Mouse (Mus musculus) embryonic facial prominence, embryonic 11.5 days (tissue): ENCODE results near the gene Sh3rf1. TPM values are rescaled to one million over a fixed set of nuclear protein-coding genes. Genes with fewer than 3 reads are reported as not detected.

Source experiments
- ATAC-seq: fragments of 200-750 bp; cut with Nextera tagmentation; replicated peaks from 2 replicates; pipeline ENCODE4 v1.8.0; 2017; ENCODE audit warnings: low read depth; ENCODE audit not compliant: insufficient number of reproducible peaks, low FRiP score, low TSS enrichment
- DNase-seq: peaks from one replicate; pipeline ENCODE4 v3.0.0-alpha.2; 2015; ENCODE audit warnings: low spot score
- H3K27ac ChIP-seq: fragments of 300-500 bp; sonication (generic); replicated peaks from 2 replicates; pipeline ENCODE4 v1.5.1; 2014; ENCODE audit warnings: mild to moderate bottlenecking, low read depth, low read length, control low read depth
- H3K27me3 ChIP-seq: fragments of 300-500 bp; sonication (generic); 2 replicates; pipeline ENCODE4 v1.6.1; 2014; ENCODE audit warnings: mild to moderate bottlenecking, low read length, moderate library complexity, mixed read lengths; ENCODE audit not compliant: control insufficient read depth, insufficient read depth
- H3K36me3 ChIP-seq: fragments of 300-500 bp; sonication (generic); replicated peaks from 2 replicates; pipeline ENCODE4 v1.6.1; 2014; ENCODE audit warnings: low read depth, mild to moderate bottlenecking, low read length, moderate library complexity, mixed read lengths; ENCODE audit not compliant: control insufficient read depth, insufficient read depth
- H3K4me1 ChIP-seq: fragments of 300-500 bp; sonication (generic); 2 replicates; pipeline ENCODE4 v1.6.1; 2014; ENCODE audit warnings: low read length, mixed read lengths; ENCODE audit not compliant: control insufficient read depth, insufficient read depth
- H3K4me2 ChIP-seq: fragments of 300-500 bp; sonication (generic); 2 replicates; pipeline ENCODE4 v1.6.1; 2014; ENCODE audit warnings: low read depth, mild to moderate bottlenecking, control low read depth, low read length, moderate library complexity
- H3K4me3 ChIP-seq: fragments of 300-500 bp; sonication (generic); 2 replicates; pipeline ENCODE4 v1.5.1; 2014; ENCODE audit warnings: low read depth, low read length, control low read depth
- H3K9ac ChIP-seq: fragments of 300-500 bp; sonication (generic); replicated peaks from 2 replicates; pipeline ENCODE4 v1.6.1; 2014; ENCODE audit warnings: mild to moderate bottlenecking, control low read depth, low read length
- H3K9me3 ChIP-seq: fragments of 300-500 bp; sonication (generic); replicated peaks from 2 replicates; pipeline ENCODE4 v1.6.1; 2016; ENCODE audit warnings: mild to moderate bottlenecking, low read length, inconsistent platforms, mixed read lengths; ENCODE audit not compliant: control insufficient read depth
- WGBS: fragments of 180-500 bp; shearing (Covaris S2); extraction: QIAGEN DNeasy Blood & Tissue Kit; methylation state at CpG from one replicate; pipeline ENCODE4 v1.1.7; 2014; 5-methylcytosine and 5-hydroxymethylcytosine counted together
- polyA plus RNA-seq: library from polyadenylated mRNA; unstranded; fragments of >200 nt; fragmentation: Nextera tagmentation; extraction: Ambion mirVana; gene quantifications from 2 replicates; pipeline ENCODE4 v1.2.1, GENCODE M21; 2014

The Sh3rf1 gene
- polyA plus RNA-seq, 1 experiment from 2014 or later: 14.7 TPM

DNA sequence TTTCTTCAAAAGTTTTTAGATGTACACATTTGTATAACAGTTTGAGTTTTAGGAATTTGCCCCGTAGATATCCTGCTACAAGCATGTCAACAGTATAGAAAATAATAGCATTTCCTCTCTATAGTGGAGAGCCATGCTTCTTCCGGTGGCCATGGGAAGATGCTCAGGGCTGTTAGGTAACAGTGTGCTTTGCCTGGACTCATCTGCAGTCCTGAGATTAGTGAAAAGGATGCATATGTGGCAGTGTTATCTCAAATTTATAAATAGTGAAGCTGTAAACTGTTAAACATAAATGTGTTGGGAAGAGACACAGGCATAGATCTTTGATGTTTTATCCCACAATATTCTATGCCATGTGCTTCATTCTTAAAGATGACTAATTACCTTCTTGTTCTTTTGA, 120.8 kb downstream of the Sh3rf1 start:
- H3K9ac ChIP-seq: no peak overlapping the region
- H3K9me3 ChIP-seq: no peaks in the 10 kb centered on the region
- WGBS: 82% methylated on average over 2 of the region's 2 CpGs
- no peak overlapping the region for H3K4me3 ChIP-seq
- no peak overlapping the region for H3K27ac ChIP-seq
- ATAC-seq: no peak
- 0 out of 2 replicates have a peak, but pooled peaks cover 2% of the 10 kb centered on the region for H3K4me1 ChIP-seq
- DNase-seq: no peak
- H3K27me3 ChIP-seq: no peaks in the 10 kb centered on the region
- H3K4me2 ChIP-seq: no peak overlapping the region
- H3K36me3 ChIP-seq: no peaks in the 10 kb centered on the region

DNA sequence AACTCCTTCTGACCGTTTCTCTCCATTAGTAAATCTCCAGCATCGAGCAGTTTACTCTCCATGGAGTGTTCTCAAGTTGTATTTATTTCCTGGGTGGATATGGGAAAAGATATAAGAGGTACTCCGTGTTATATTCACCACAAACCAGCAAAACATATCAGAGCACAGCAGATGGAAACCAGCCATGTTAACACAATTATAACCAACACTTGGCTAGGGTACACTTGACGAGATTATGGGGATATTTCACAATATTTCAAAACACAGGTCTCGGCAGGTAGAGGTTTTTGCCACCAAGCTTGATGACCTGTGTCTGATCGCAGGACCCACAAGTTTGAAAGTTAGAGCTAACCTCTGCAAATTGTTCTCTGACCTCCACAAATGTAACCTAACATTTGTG, 123.3 kb downstream of the Sh3rf1 start:
- Histone ChIP-seq H3K4me3 (no peak overlapping the region), H3K4me1 (0 out of 2 replicates have a peak, but pooled peaks cover 2% of the 10 kb centered on the region), H3K9me3 (no peaks in the 10 kb centered on the region), H3K27me3 (no peaks in the 10 kb centered on the region), H3K4me2 (no peak overlapping the region), H3K27ac (no peak overlapping the region), H3K36me3 (no peaks in the 10 kb centered on the region), H3K9ac (no peak overlapping the region)
- no peak for ATAC-seq
- whole genome bisulfite sequencing: 89% methylated on average over 6 of the region's 6 CpGs
- DNase-seq: no peak

DNA sequence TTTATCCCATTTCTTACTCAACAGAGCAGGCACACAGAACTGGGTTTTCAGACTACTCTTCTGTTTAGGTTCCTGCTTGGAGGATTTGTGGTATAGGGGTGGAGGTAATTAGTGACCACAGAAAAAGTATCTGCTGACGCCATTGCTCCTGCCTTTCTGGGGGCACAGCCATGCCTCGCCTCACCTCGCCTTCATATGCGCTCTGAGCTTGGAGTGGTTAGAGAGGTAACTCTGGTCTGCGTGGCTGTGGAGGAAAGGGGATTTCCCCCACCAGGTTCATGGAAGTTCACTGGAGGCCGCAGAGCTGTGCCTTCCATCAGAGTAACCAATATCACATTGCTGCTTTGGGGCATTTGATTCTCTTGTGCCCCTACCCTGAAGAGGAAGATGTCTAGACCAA, 123.9 kb downstream of the Sh3rf1 start:
- H3K4me2 ChIP-seq: no peak overlapping the region
- 83% methylated on average over 6 of the region's 6 CpGs for WGBS
- 0 out of 2 replicates have a peak, but pooled peaks cover 1% of the 10 kb centered on the region for H3K4me1 ChIP-seq
- H3K9ac ChIP-seq: no peak overlapping the region
- no peak for DNase-seq
- H3K27me3 ChIP-seq: no peaks in the 10 kb centered on the region
- no peaks in the 10 kb centered on the region for H3K36me3 ChIP-seq
- no peak for ATAC-seq
- H3K9me3 ChIP-seq: no peaks in the 10 kb centered on the region
- H3K27ac ChIP-seq: no peak overlapping the region
- no peak overlapping the region for H3K4me3 ChIP-seq

DNA sequence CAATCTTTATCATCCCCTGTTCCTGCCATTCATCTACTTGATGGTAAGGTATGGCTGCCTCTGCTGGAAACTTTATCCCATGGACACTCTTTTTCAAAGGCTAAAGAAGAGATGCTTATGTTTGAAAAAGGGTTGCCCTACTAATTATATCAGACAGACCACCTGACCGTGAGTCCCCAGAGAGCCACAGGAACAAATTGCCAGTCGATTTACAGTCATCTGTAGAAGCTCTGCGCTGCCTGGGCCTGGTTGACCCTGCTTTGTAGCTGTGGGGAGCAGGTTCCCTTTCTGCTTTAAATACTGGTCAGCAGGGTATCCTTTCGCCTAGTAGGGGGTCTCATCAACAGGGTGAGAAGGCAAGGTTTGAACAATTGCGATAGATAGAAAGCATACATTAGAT, 124.4 kb downstream of the Sh3rf1 start:
- Histone ChIP-seq H3K9ac (no peak overlapping the region), H3K36me3 (no peaks in the 10 kb centered on the region), H3K4me3 (no peak overlapping the region), H3K27ac (no peak overlapping the region), H3K4me2 (no peak overlapping the region), H3K4me1 (no peaks in the 10 kb centered on the region), H3K9me3 (no peaks in the 10 kb centered on the region), H3K27me3 (no peaks in the 10 kb centered on the region)
- DNase-seq (no peak), ATAC-seq (no peak)
- 50% methylated on average over 5 of the region's 5 CpGs for WGBS

DNA sequence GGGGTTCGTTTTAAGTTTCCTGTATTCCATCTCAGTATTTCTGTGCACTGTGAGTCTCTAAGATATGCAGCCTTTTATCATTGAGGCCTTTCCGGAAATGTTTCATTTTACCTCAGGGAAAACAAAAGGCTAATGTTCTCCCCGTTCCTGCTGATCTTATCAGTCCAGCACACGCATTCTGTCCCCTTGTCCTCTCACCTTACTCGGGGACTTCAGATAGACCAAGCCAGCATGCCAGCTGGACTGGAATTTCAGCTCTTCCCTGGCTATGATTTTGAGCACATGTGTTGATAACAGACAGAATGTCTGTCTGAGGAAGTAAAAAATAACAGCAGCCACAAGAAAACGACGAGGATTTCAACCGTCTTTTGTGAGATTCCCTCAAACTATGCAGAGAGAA, 124.8 kb downstream of the Sh3rf1 start:
- 41% methylated on average over 8 of the region's 8 CpGs for WGBS
- Histone ChIP-seq H3K4me2 (no peak overlapping the region), H3K9me3 (no peaks in the 10 kb centered on the region), H3K4me3 (no peak overlapping the region), H3K9ac (no peak overlapping the region), H3K4me1 (no peaks in the 10 kb centered on the region), H3K27ac (no peak overlapping the region), H3K36me3 (no peaks in the 10 kb centered on the region), H3K27me3 (no peaks in the 10 kb centered on the region)
- no peak for DNase-seq
- no peak for ATAC-seq

DNA sequence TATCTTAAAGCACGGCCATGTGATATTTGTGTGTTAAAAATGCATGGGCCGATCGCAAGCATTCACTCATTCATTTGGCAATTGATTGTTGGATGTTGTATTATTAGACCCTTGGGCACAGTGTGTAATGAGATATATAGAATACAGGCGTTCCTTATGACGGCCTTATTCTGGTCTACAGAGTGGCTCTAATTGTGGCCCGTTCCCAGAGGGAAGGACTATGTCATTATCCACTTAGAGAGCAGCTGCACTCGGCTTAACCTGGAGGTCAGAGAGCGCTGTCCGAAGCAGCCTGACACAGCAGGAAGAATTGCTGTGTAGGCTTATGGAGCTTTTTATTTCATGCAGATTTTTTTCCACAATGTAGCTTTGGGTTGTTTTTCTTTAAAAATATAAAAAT, 126.8 kb downstream of the Sh3rf1 start:
- Histone ChIP-seq H3K27me3 (no peaks in the 10 kb centered on the region), H3K9me3 (no peaks in the 10 kb centered on the region), H3K4me1 (no peaks in the 10 kb centered on the region), H3K4me2 (no peak overlapping the region), H3K9ac (no peak overlapping the region), H3K27ac (no peak overlapping the region), H3K36me3 (no peaks in the 10 kb centered on the region), H3K4me3 (no peak overlapping the region)
- 28% methylated on average over 9 of the region's 9 CpGs for WGBS
- ATAC-seq: peak; percentile 68; the same call in 1 of the 2 replicates
- DNase-seq: peak; percentile 35

DNA sequence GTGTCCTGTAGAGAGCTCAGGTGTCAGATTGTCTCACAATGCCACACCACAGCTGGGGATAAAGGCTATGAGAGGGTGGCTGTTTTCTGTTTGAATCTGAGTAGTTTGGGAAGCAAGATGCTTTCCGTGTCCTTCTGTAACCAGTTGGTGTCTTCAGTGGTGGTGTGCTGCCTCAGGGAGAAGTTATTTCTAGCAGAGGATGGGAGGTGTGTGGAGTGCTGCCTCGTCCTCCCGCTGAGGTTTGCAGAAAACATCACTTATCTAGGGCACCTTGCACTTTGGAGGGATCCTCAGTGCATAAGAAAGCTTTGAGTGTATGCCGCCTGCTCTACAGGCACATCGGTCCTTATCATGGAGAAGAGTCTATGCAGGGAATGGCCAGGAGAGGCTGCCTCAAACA, 128.0 kb downstream of the Sh3rf1 start:
- no peak overlapping the region for H3K27ac ChIP-seq
- no peak overlapping the region for H3K4me2 ChIP-seq
- H3K4me1 ChIP-seq: no peaks in the 10 kb centered on the region
- ATAC-seq: no peak
- H3K9me3 ChIP-seq: no peaks in the 10 kb centered on the region
- H3K9ac ChIP-seq: no peak overlapping the region
- WGBS: 92% methylated on average over 5 of the region's 5 CpGs
- no peaks in the 10 kb centered on the region for H3K27me3 ChIP-seq
- no peak overlapping the region for H3K4me3 ChIP-seq
- no peaks in the 10 kb centered on the region for H3K36me3 ChIP-seq
- no peak for DNase-seq

DNA sequence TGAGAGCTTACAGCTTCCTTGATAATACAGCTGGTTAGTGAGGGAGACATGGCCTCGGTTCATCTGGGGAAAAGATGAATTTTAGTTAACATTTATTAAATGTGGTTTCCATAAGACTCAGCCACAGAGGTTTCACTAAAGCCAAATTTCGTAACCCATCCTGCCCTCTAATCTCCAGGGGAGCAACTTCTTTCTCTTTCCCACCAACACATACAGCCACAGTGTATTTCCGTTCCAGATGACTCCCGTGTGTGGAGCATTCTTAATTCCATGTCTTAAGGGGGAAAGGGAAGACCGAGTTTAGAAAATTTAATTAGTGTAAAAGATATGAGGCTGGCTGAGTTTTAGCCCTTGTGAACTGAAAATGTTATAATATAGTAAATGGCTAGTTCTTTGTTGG, 131.8 kb downstream of the Sh3rf1 start:
- ATAC-seq: no peak
- Histone ChIP-seq H3K9ac (no peak overlapping the region), H3K4me2 (no peak overlapping the region), H3K4me1 (no peaks in the 10 kb centered on the region), H3K4me3 (no peak overlapping the region), H3K27me3 (no peaks in the 10 kb centered on the region), H3K9me3 (no peaks in the 10 kb centered on the region), H3K27ac (no peak overlapping the region), H3K36me3 (no peaks in the 10 kb centered on the region)
- 44% methylated on average over 5 of the region's 5 CpGs for WGBS
- DNase-seq: no peak
